Mouse (Mus musculus) olfactory bulb, adult 2 months (tissue): ENCODE results near the gene Fbrsl1. TPM values are rescaled to one million over a fixed set of nuclear protein-coding genes. Genes with fewer than 3 reads are reported as not detected.

Experiments used
- H3K27ac ChIP-seq: fragments of 200-500 bp; 2 replicates; pipeline ENCODE4 v1.5.1; 2012; ENCODE audit warnings: low read depth, low read length; ENCODE audit not compliant: insufficient read depth
- H3K4me1 ChIP-seq: fragments of 200-500 bp; 2 replicates; pipeline ENCODE4 v1.6.1; 2012; ENCODE audit warnings: low read length; ENCODE audit not compliant: control insufficient read depth, insufficient read depth
- H3K4me3 ChIP-seq: fragments of 200-500 bp; 2 replicates; pipeline ENCODE4 v1.5.1; 2012; ENCODE audit warnings: mild to moderate bottlenecking, low read depth, low read length, moderate library complexity; ENCODE audit not compliant: insufficient read depth
- CTCF ChIP-seq: fragments of 200-500 bp; IDR thresholded peaks from 2 replicates; pipeline ENCODE4 v1.5.1; 2012; ENCODE audit warnings: low read depth, mild to moderate bottlenecking, low read length, moderate library complexity; ENCODE audit not compliant: insufficient read depth
- POLR2A ChIP-seq: fragments of 200-500 bp; IDR thresholded peaks from 2 replicates; pipeline ENCODE4 v1.6.1; 2012; ENCODE audit warnings: mild to moderate bottlenecking, low read depth, low read length, moderate library complexity; ENCODE audit not compliant: insufficient read depth
- WGBS: fragments of 180-500 bp; shearing (Covaris S2); methylation state at CpG from one replicate; pipeline ENCODE4 v1.1.7; 2018; 5-methylcytosine and 5-hydroxymethylcytosine counted together
- polyA plus RNA-seq: library from polyadenylated mRNA; stranded (reverse); fragments of >200 nt; gene quantifications from 2 replicates; pipeline ENCODE4 v1.2.4, GENCODE M21; 2012; ENCODE audit warnings: low replicate concordance; ENCODE audit not compliant: missing spikeins, insufficient read depth, insufficient read length

Gene Fbrsl1
- polyA plus RNA-seq, 1 experiment = not detected

DNA sequence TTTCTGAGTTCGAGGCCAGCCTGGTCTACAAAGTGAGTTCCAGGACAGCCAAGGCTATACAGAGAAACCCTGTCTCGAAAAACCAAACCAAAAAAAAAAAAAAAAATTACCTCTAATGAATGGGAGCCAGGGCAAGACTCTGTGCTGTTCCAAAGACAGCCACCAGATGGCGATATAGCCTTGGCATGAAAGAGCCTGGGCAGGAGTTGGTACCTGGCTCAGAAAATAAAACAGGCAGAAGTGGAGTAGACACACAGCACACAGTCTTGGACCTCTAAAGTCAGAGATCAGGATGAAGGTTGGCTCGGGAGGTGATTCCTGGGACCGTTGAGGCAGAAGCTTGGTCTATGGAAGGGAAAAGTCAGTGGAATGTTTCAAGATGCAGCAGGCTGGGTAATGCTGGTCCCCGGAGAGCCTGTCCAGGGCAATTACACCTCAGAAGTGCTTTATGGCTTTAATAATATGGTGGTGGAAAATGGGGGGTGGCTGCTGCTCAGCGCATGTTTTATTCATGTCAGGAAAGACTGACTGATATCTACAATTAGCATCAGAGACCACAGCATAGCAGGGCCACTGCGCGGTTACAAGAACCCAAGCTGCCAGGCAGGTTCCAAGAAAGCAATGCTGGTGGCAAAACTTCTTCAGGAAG is 90.6 kb downstream of the Fbrsl1 start:
- Histone ChIP-seq H3K4me1 (0 out of 2 replicates have a peak, but pooled peaks cover 3% of the 10 kb centered on the region), H3K27ac (no peak overlapping the region), H3K4me3 (no peak overlapping the region)
- peak; percentile 47; the same call in 1 of the 2 replicates for TF ChIP-seq CTCF
- TF ChIP-seq POLR2A = no peak
- WGBS = 27% methylated on average over 9 of the region's 9 CpGs

DNA sequence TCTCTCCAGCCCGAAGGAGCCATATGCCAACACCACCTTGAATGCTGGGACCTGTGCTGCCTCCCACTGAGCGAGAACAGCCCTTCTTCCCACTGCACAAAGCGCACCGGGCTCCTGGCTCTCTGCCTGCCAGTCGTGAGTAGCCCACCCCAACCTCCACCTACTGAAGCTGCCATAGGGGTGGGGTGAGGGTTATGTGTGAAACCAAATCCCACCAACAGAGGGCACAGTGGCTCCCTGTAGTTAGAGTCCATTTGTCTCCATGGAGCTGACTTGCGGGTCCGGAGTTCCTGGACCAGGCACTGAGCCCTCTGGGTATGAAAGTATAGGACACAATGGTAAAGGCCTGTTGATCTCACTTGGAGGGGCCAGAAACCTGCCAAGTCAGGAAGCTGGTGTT is 93.6 kb downstream of the Fbrsl1 start:
- 14% methylated on average over 7 of the region's 7 CpGs for WGBS

DNA sequence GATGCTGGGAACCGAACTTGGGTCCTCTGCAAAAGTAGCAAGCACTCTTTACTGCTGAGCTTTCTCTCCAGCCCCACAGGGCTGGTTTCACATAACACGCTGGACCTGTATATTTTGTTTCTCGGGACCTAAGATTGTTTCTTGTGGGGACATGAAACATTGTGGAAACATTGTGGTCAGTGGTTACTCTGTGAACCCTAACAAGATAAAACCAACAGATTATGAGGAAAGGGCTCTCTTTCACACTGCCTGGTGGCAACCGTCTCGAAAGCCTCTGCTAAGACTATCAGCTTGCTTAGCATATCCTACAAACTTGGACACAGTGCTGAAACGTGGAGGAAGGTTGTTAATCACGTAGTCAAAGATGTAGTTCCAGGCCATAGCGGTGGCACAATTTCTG is 101.3 kb downstream of the Fbrsl1 start:
- Histone ChIP-seq H3K4me1 (peaks cover 10% of the 10 kb centered on the region), H3K4me3 (no peak overlapping the region), H3K27ac (no peak overlapping the region)
- 91% methylated on average over 8 of the region's 8 CpGs for WGBS
- TF ChIP-seq CTCF = no peak
- TF ChIP-seq POLR2A = no peak

More for the DNA sequence above, 93.6 kb downstream of the Fbrsl1 start:
- H3K4me3 ChIP-seq = no peak overlapping the region
- TF ChIP-seq CTCF (no peak), POLR2A (no peak)
- 0 out of 2 replicates have a peak, but pooled peaks cover 3% of the 10 kb centered on the region for H3K4me1 ChIP-seq
- no peak overlapping the region for H3K27ac ChIP-seq

DNA sequence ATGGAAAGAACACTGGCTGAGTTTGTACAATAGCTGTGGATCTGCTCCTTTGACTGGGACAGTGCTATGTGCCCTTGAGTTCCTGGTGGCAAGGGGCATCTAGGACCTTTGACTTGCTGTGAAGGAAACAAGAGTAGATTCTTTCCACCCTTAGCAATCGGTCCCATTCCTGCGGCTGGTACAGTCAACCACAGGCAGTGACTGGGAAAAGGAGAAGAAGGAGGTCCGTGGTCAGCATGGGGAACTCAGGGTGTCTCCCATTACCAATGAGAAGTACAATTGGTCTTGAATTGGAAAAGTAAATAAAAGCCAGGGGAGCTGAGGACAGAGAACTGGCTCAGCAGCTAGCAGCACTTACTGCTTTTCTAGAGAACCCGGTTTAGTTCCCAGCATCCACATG is 102.8 kb downstream of the Fbrsl1 start:
- Histone ChIP-seq H3K27ac (no peak overlapping the region), H3K4me1 (peaks cover 10% of the 10 kb centered on the region), H3K4me3 (no peak overlapping the region)
- TF ChIP-seq CTCF (no peak), POLR2A (no peak)
- WGBS = 95% methylated on average over 4 of the region's 4 CpGs

DNA sequence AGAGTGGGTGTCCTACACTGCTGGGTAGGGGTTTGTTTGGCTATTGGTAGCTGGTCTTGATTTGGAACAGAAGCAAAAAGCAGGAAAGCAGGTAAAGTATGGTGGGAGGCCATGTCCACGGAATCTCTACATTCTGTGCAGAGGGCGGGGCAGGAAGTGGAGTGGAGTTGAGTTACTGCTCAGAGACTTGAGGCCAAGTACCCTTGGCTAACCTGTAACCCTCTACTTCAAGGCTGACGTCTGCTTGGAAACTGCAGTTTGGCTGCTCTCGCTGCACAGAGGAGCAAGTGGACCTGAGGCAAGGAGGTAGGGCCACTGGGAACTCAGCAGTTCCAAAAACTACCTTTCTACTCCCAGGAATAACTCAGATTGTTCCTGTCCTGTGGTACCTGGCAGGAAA is 103.8 kb downstream of the Fbrsl1 start, which contains the start of gene Lrcol1:
TSS of gene Lrcol1 (plus strand) at position 207 of the 400 bp plus-strand sequence.
- TF ChIP-seq POLR2A = no peak
- TF ChIP-seq CTCF = no peak
- WGBS = 94% methylated on average over 4 of the region's 4 CpGs
- Histone ChIP-seq H3K27ac (no peak within 1 kb of the TSS), H3K4me3 (no peak within 1 kb of the TSS), H3K4me1 (peaks cover 10% of the 10 kb centered on the region)

DNA sequence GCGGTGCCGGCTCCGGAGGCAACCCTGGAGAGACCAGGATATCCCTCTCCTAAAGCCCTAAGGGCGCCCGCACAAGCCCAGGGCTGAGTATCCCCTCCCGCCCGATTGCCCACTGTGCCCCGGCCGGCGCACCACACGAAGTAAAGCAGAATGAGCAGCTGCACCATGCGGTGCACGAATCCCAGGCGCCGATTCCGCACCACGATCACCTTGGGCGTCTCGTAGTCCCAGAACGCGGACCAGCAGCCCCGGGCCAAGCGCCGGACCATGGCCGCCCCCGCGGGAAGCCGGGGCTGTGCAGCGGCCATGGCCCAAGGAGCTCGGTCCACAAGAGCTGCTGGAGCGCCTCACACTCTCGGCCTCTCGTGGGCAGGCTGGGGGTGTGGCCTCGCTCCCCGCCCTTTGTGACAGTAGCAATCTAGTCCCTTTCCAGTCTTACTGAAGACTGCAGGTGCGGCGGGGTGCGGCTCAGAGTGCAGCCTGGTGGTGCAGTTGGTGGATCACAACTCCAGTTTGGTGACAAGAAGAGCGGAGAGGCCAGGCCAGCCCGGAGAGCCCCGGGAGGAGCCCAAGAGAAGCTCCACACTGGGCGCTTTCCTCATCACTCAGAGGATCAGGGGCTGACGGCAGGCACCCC is 105.5 kb downstream of the Fbrsl1 start, which contains the start of gene P2rx2:
TSS of gene P2rx2 (minus strand) at position 565 of the 637 bp plus-strand sequence.
- Histone ChIP-seq H3K27ac (no peak within 1 kb of the TSS), H3K4me1 (peaks cover 10% of the 10 kb centered on the region), H3K4me3 (peak within 1 kb of the TSS; percentile 48)
- WGBS = 2% methylated on average over 43 of the region's 43 CpGs
- no peak for TF ChIP-seq POLR2A
- no peak for TF ChIP-seq CTCF

DNA sequence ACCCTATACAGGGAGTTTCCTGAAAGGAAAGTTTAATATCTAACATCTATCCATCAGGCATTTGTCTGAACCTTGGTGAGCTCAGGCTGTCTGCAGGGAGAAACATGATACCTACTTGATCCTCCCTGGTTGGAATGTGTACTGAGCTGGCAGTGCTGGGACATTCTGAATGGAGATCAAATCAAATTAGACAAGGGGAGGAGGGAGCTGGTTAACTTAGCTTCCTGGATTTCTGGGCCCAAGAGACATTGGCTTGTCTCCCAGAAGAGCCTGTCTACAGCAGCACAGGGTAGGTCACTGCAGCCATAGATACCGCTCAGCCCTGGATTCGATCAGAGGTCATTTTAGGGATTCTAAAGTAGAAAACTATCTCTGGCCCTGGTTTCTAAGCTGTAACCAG is 109.5 kb downstream of the Fbrsl1 start:
- 82% methylated on average over 2 of the region's 2 CpGs for WGBS
- Histone ChIP-seq H3K27ac (no peak overlapping the region), H3K4me3 (no peak overlapping the region), H3K4me1 (peaks cover 10% of the 10 kb centered on the region)
- TF ChIP-seq CTCF (no peak), POLR2A (no peak)

DNA sequence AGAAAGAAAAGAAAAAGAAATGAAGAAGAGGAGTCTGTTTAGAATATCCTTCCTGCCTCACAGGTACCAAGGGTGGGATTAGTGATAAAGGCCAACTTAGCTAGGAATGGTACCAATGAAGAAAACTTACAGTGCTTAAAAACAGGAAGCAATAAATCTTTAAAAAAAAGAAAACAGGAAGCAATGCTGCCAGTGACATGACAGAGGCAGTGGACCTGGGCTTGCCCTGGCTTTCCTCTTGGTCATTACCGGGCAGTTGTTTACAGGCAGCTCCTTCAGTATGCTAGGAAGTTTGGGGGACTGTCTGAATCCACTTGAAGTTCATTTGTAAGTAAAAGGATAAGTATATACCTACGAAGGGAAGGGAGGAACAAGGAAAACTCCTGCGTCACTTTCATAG is 117.8 kb downstream of the Fbrsl1 start:
- no peaks in the 10 kb centered on the region for H3K4me1 ChIP-seq
- WGBS = 91% methylated on average over 3 of the region's 3 CpGs
- H3K4me3 ChIP-seq = no peak overlapping the region
- no peak overlapping the region for H3K27ac ChIP-seq
- no peak for TF ChIP-seq CTCF
- TF ChIP-seq POLR2A = no peak

DNA sequence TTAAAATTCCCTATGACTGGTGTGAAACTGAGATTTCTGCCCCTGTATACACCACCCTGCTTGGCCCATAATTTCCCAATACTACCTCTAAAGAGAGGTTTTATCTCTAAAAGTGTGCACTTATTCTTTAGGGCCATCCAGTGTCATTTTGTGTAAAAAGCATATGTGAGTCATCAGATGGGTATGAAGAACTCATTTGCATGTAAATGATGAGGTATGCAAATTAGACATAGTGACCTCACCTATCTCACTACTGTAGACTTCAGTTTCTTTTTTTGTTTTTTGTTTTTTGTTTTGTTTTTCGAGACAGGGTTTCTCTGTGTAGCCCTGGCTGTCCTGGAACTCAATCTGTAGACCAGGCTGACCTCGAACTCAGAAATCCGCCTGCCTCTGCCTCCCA is 135.2 kb downstream of the Fbrsl1 start:
- H3K4me1 ChIP-seq = no peaks in the 10 kb centered on the region
- no peak overlapping the region for H3K4me3 ChIP-seq
- WGBS = 85% methylated on average over 3 of the region's 3 CpGs
- no peak overlapping the region for H3K27ac ChIP-seq
- no peak for TF ChIP-seq CTCF

Other genes with a start within 250 kb of the Fbrsl1 start
- gene Ankle2, start 217.5 kb downstream of the Fbrsl1 start, polyA plus RNA-seq = not detected in 2 replicates
- gene Pgam5, start 178.6 kb downstream of the Fbrsl1 start, polyA plus RNA-seq = not detected in 2 replicates
- gene Pxmp2, start 162.3 kb downstream of the Fbrsl1 start, polyA plus RNA-seq = not detected in 2 replicates
- not detected in 2 replicates for gene Pole, start 162.2 kb downstream of the Fbrsl1 start, polyA plus RNA-seq
- not detected in 2 replicates for gene P2rx2, start 105.3 kb downstream of the Fbrsl1 start, polyA plus RNA-seq
- not detected in 2 replicates for gene Lrcol1, start 103.8 kb downstream of the Fbrsl1 start, polyA plus RNA-seq
- gene Galnt9, start 95.9 kb upstream of the Fbrsl1 start, polyA plus RNA-seq = not detected in 2 replicates
- gene Noc4l, start 204.9 kb upstream of the Fbrsl1 start, polyA plus RNA-seq = not detected in 2 replicates
- not detected in 2 replicates for gene Ddx51, start 204.9 kb upstream of the Fbrsl1 start, polyA plus RNA-seq